Mouse (Mus musculus): ENCODE results near the gene Xiap. TPM values are rescaled to one million over a fixed set of nuclear protein-coding genes. Genes with fewer than 3 reads are reported as not detected.

The Xiap gene
- total RNA-seq (2023) = 10 to 100 TPM; 38.3 to 51.0 TPM

DNA sequence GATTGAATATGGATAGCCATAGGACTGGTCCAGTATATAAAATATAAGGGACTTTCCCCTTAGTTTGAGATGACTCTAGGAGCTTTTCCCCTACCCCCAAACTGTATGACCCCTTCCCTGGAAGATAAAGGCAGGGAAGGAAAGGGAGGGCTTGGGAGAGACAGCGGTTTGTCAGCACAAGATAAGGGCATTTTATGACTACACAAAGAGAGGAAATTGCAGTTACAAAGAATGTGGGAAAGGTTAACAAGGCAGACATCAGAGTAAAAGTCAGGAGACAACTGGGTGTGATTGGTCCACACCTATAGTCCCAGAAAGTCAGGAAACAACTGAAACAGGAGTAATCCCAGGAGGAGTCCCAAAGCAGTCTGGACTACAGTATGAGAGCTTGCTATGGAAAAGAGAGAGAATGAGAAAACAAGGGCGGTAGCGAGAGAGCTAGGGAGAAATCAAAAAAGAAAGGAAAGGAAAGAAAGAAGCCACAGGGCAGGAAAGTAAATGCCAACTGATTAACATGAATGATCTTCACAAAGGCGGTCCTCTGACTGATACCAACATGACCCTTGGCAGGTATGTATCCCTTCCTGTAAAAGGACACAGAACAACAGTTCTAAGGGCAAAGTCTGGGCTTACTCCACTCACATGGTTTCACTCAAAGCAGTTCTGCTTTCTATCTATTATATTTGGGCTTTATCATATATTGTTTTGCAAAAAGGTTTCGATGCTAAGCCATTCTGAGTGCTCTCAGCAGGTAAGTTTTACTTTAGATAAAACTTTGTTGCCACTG, at the start of gene Xiap:
TSS of gene Xiap (plus strand) at position 398 of the 787 bp plus-strand sequence.

DNA sequence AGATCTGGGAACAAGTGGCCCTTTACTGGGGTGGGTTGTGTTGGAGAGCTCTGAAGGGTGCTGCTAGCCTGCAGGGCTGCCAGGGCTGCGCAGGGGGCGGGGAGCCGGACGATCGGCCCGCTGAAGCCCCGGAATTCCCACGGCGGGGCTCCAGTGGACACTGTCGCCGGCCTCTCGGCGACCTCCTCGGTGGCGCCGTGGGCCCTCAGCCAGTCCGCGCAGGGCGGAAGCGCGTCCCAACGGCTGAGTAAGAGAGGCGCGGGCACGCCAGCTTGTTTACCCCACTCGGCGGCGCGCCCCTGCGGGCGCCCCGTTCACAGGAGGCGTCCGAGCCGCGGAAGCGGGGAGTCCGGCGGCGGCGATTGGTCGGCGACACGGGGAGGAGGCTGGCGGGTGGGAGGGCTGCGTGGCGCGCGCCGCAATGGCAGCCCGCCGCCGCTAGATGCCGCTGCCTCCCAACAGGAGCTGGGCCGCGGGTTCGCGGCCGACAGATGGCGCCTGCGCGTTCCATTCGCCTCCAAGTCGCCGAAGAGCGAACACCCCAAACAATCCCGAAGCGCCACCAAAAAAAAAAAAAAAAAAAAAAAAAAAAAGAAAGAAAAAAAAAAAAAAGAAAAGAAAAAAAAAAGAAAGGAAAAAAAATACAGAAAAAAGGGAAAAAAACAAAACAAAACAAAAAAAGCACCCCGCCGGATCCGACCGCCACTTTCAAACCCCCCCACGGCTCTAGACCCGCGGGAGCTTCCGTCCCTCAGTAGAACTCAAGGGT, 89.5 kb downstream of the Xiap start, which contains the start of gene Stag2:
TSS of gene Stag2 (plus strand) at position 530 of the 769 bp plus-strand sequence.

Other genes with a start within 250 kb of the Xiap start
- gene Thoc2, start 139.0 kb upstream of the Xiap start, total RNA-seq (2023) = 100 to 1,000 TPM; 112 to 124 TPM
- gene Stag2, start 89.6 kb downstream of the Xiap start, total RNA-seq (2023) = 100 to 1,000 TPM; 130 to 141 TPM

All from T-cell, adult 66 days (primary cell).